Mouse (Mus musculus) liver, embryonic 16.5 days (tissue): ENCODE data around the gene 4932438H23Rik. TPM values are rescaled to one million over a fixed set of nuclear protein-coding genes. Genes with fewer than 3 reads are reported as not detected.

Experiments
- ATAC-seq: fragments of 200-750 bp; cut with Nextera tagmentation; 2 replicates; pipeline ENCODE4 v1.8.0; 2017; ENCODE audit warnings: low read depth, mild to moderate bottlenecking, moderate number of reproducible peaks, moderate library complexity
- H3K27ac ChIP-seq: fragments of 300-500 bp; sonication (generic); 2 replicates; pipeline ENCODE4 v1.5.1; 2014; ENCODE audit warnings: mild to moderate bottlenecking, low read length
- H3K27me3 ChIP-seq: fragments of 300-500 bp; sonication (generic); 2 replicates; pipeline ENCODE4 v1.6.1; 2014; ENCODE audit warnings: low read depth, low read length, mixed read lengths; ENCODE audit not compliant: control insufficient read depth, insufficient read depth
- H3K36me3 ChIP-seq: fragments of 300-500 bp; sonication (generic); 2 replicates; pipeline ENCODE4 v1.6.1; 2014; ENCODE audit warnings: mild to moderate bottlenecking; ENCODE audit not compliant: control insufficient read depth, insufficient read depth
- H3K4me1 ChIP-seq: fragments of 300-500 bp; sonication (generic); 2 replicates; pipeline ENCODE4 v1.6.1; 2014; ENCODE audit warnings: low read depth, low read length, mixed read lengths; ENCODE audit not compliant: control insufficient read depth
- H3K4me2 ChIP-seq: fragments of 300-500 bp; sonication (generic); 2 replicates; pipeline ENCODE4 v1.6.1; 2014; ENCODE audit warnings: low read depth, low read length, mixed read lengths
- H3K4me3 ChIP-seq: fragments of 300-500 bp; sonication (generic); 2 replicates; pipeline ENCODE4 v1.5.1; 2014; ENCODE audit warnings: low read depth, mild to moderate bottlenecking, low read length
- H3K9ac ChIP-seq: fragments of 300-500 bp; sonication (generic); 2 replicates; pipeline ENCODE4 v1.6.1; 2014; ENCODE audit warnings: low read depth, low read length
- H3K9me3 ChIP-seq: fragments of 300-500 bp; sonication (generic); replicated peaks from 2 replicates; pipeline ENCODE4 v1.6.1; 2016; ENCODE audit warnings: low read length; ENCODE audit not compliant: control insufficient read depth
- WGBS: fragments of 180-500 bp; shearing (Covaris S2); extraction: QIAGEN DNeasy Blood & Tissue Kit; methylation state at CpG from one replicate; pipeline ENCODE4 v1.1.7; 2014; ENCODE audit not compliant: insufficient replicate concordance; 5-methylcytosine and 5-hydroxymethylcytosine counted together
- polyA plus RNA-seq: library from polyadenylated mRNA; unstranded; fragments of >200 nt; fragmentation: Nextera tagmentation; extraction: Ambion mirVana; gene quantifications from 2 replicates; pipeline ENCODE4 v1.2.1, GENCODE M21; 2015

Gene 4932438H23Rik
- polyA plus RNA-seq, 1 experiment from 2014 or later, result not detected

DNA sequence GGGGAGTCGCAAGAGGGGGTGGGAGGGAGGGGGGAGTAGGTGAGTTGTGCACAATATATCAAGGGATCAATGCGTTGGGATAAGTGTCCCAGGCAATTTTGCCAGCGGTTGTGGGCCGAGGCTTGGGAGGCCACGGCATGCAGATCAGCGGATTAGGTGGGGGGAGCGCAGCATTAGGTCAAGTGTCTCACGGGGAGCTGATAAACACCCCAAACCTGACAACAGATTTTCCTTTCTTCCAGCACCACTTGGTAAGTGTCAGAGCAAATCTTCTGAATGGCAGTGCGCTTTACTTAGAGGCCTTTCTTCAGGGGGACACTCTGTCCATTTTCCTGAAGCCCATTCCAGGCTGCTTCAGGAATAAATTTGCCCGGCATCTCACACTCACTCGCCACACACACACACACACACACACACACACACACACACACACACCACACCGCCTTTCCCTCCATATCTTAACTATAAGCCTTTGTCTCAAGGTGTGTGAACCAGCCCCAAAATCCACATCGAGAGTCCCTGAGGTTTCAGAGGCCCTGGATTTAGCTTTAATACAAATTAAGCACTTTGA is 10.6 kb upstream of the 4932438H23Rik start:
- Histone ChIP-seq H3K4me3 (no peak overlapping the region), H3K9ac (no peak overlapping the region), H3K4me2 (no peak overlapping the region), H3K4me1 (no peaks in the 10 kb centered on the region), H3K36me3 (no peaks in the 10 kb centered on the region), H3K9me3 (no peaks in the 10 kb centered on the region), H3K27me3 (peaks cover 19% of the 10 kb centered on the region), H3K27ac (no peak overlapping the region)
- 45% methylated on average over 13 of the region's 13 CpGs for WGBS
- no peak for ATAC-seq

DNA sequence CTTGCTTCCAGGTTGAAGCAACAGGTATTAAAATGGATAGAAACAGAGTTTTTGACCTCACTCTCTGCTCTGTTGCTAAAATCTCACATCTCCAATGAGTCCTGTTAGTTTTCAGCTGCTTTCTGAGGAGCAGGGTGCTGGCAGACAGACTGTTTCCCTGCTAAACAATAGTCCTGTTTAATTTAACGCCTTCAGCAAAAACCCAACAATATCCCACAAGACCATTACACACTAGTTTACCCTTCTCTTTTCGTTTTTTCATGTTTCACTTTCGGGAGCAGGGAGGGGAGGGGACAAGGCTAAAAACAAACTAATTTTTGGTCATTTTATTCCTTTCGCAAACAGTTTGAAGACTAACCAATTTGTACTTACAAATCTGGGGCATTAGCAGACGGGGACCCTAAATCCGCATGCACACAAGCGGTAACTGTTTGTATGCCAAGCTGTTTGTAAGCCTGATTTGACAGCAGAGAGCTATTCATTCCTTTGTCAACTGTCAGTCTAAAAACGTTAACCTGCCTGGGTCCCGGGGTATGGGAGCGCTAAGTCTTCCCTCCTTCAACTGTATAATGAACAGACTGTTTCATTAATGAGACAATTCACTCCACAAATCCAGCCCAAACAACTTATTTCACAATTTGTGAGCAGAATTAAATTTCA is 10.0 kb upstream of the 4932438H23Rik start:
- Histone ChIP-seq H3K27me3 (peaks cover 19% of the 10 kb centered on the region), H3K4me2 (no peak overlapping the region), H3K4me3 (no peak overlapping the region), H3K9me3 (no peaks in the 10 kb centered on the region), H3K4me1 (no peaks in the 10 kb centered on the region), H3K36me3 (no peaks in the 10 kb centered on the region), H3K27ac (no peak overlapping the region), H3K9ac (no peak overlapping the region)
- whole genome bisulfite sequencing, result 47% methylated on average over 10 of the region's 10 CpGs
- no peak for ATAC-seq

DNA sequence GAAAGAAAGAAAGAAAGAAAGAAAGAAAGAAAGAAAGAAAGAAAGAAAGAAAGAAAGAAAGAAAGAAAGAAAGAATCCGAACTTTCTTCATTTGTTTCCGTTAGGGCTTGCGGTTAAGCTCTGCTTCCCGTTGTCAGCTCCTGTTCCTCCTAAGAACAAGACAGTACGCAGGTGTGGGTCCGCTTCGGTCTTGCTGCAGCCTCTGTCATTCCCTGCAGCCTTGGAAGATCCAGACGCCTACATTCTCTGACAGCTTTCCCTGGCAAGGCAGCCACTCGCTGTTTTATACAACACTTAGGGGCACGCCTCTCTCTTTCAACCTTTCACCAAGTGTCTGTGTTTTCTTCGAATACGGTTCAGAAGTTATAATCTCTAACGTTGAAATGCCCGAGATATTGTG is 8.5 kb upstream of the 4932438H23Rik start:
- Histone ChIP-seq H3K9ac (no peak overlapping the region), H3K4me3 (no peak overlapping the region), H3K4me2 (no peak overlapping the region), H3K27ac (no peak overlapping the region), H3K9me3 (no peaks in the 10 kb centered on the region), H3K4me1 (no peaks in the 10 kb centered on the region), H3K27me3 (peaks cover 19% of the 10 kb centered on the region), H3K36me3 (no peaks in the 10 kb centered on the region)
- WGBS, result 72% methylated on average over 14 of the region's 14 CpGs
- ATAC-seq, result no peak

DNA sequence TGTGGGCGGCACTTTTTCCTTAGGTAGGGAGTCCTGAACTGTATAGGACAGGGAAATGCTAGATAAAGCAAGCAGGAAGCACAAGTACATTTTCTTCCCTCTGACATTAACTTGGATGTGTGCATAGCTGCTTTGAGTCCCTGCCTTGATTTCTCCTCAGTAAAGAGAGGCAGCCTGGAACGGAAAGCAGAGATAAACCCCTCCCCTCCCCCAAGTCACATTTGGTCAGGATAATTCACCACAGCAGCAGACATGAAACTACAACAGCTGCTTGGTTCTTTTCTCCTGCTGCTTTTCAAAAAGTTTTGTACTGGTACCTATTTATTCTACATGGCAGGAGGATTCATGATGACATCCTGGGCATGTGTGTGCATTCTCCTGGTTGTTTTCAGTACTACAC is 5.6 kb upstream of the 4932438H23Rik start:
- H3K9ac ChIP-seq, result no peak overlapping the region
- no peak overlapping the region for H3K27ac ChIP-seq
- H3K4me2 ChIP-seq, result no peak overlapping the region
- no peak overlapping the region for H3K4me3 ChIP-seq
- H3K36me3 ChIP-seq, result no peaks in the 10 kb centered on the region
- no peak for ATAC-seq
- no peaks in the 10 kb centered on the region for H3K4me1 ChIP-seq
- peaks cover 12% of the 10 kb centered on the region for H3K27me3 ChIP-seq
- H3K9me3 ChIP-seq, result no peaks in the 10 kb centered on the region
- WGBS, result 51% methylated on average over 2 of the region's 2 CpGs

DNA sequence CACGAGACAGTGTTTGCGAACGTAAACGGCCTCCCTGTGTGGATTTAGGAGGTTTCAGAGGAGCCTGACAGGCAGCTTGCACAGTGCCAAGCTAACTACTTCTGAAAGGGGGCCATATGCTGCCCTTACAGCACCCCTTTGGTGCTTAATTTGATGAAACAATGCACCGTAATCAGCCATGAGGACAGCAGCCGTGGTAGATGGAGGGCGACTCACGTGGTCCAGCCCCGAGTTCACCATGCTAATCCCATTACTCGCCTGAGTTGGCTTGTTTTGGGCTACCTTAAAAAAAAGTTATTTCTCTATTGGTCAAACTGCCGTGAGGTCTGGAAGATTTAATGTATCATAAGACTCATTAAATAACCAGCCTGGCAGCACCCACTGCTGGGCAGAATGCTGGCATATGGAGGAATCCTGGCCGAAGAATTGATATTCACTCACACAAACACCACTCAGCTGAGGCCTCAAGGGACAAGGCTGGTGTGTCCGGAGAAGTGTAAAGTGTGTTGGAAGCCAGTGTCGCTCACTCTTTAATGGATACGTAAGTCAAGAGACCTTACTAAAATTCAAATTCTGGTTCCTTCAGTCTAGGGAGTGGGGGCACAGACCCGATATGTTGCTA is 4.6 kb upstream of the 4932438H23Rik start:
- Histone ChIP-seq H3K36me3 (no peaks in the 10 kb centered on the region), H3K9me3 (no peaks in the 10 kb centered on the region), H3K4me3 (no peak overlapping the region), H3K4me1 (no peaks in the 10 kb centered on the region), H3K27ac (no peak overlapping the region), H3K4me2 (no peak overlapping the region), H3K27me3 (peaks cover 12% of the 10 kb centered on the region), H3K9ac (no peak overlapping the region)
- WGBS, result 75% methylated on average over 16 of the region's 16 CpGs
- ATAC-seq, result no peak

DNA sequence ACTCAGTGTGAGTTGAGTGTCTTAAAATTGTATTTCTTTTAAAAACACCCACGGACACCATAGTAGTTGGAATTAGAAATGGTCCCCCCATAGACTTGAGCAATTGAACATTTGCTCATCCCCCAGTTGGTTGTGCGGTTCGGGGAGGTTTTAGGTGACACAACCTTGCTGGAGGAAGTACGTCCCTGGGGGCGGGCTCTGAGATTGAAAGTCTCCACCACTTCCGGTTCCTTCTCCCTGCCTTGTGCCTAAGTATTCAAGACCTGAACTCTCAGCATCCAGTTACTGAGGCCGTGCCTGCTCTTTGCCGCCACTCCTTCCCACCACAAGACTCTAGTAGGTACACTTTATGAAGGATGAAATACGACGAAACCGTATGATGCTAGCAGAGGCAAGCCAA is 2.9 kb upstream of the 4932438H23Rik start:
- no peak for ATAC-seq
- no peak overlapping the region for H3K27ac ChIP-seq
- H3K9ac ChIP-seq, result no peak overlapping the region
- H3K4me1 ChIP-seq, result no peaks in the 10 kb centered on the region
- WGBS, result 74% methylated on average over 11 of the region's 11 CpGs
- H3K4me2 ChIP-seq, result no peak overlapping the region
- H3K4me3 ChIP-seq, result no peak overlapping the region
- peaks cover 3% of the 10 kb centered on the region; the same call in 1 of the 2 replicates for H3K27me3 ChIP-seq
- no peaks in the 10 kb centered on the region for H3K36me3 ChIP-seq
- H3K9me3 ChIP-seq, result no peaks in the 10 kb centered on the region

DNA sequence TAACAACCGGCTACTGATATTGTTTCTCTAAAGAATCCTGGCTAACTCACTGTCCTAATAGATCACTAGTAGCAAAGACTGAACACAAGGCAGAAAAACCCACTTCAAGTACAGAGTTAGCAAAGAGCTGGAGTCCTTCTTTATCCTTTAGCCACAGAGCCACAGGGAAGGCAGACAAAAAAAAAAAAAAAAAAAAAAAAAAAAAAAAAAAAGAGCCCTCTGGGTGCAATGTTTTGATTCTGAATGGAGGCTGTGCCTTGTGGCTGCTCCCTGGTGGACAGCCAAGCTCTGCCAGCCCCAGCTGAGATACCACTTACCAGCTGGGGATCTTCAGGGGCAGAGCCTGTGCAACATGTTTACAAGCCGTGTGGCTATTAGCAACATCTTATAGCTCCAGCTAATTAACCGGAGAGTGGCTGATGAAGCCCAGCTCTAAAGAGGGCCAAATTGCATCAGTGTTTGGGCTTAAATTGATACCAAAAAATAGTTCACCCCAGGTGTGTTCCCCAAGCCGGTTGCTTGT is 2.1 kb upstream of the 4932438H23Rik start:
- H3K9ac ChIP-seq, result no peak overlapping the region
- H3K4me3 ChIP-seq, result no peak overlapping the region
- no peak overlapping the region for H3K4me2 ChIP-seq
- H3K9me3 ChIP-seq, result no peaks in the 10 kb centered on the region
- H3K27me3 ChIP-seq, result no peaks in the 10 kb centered on the region
- H3K27ac ChIP-seq, result no peak overlapping the region
- WGBS, result 75% methylated on average over 4 of the region's 4 CpGs
- no peaks in the 10 kb centered on the region for H3K4me1 ChIP-seq
- H3K36me3 ChIP-seq, result no peaks in the 10 kb centered on the region
- ATAC-seq, result no peak

DNA sequence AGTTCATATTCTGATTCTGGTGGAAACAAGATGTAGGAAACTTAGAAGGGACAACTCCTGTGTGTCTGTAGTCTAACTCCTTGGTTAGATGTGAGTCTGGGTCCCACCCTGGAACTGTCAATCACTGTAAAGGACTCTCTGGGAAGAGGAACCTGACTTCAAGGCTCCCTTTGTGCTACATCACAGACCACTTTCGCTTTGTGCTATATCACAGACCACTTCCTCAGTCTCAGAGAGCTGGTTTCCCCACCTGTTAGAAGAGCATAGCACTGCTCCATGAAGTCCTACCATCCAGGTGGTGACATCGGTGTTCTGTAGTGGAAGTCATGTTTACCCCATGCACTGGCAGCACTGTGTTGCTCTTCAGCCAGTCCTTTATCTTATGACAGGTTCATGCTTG is 1.1 kb upstream of the 4932438H23Rik start:
- peak; percentile 24; the same call in 1 of the 2 replicates for ATAC-seq
- Histone ChIP-seq H3K4me3 (no peak overlapping the region), H3K9ac (no peak overlapping the region), H3K27me3 (no peaks in the 10 kb centered on the region), H3K9me3 (no peaks in the 10 kb centered on the region), H3K4me2 (no peak overlapping the region), H3K27ac (no peak overlapping the region), H3K36me3 (no peaks in the 10 kb centered on the region), H3K4me1 (no peaks in the 10 kb centered on the region; the same call in 1 of the 2 replicates)
- 50% methylated on average over 2 of the region's 2 CpGs for WGBS
